Mouse (Mus musculus): ENCODE measurements around the gene Arvcf. TPM values are rescaled to one million over a fixed set of nuclear protein-coding genes. Genes with fewer than 3 reads are reported as not detected.

Gene Arvcf
- polyA plus RNA-seq (2015; fragmentation: Nextera tagmentation; extraction: Ambion mirVana): 16.2 and 18.4 TPM in 2 replicates

DNA sequence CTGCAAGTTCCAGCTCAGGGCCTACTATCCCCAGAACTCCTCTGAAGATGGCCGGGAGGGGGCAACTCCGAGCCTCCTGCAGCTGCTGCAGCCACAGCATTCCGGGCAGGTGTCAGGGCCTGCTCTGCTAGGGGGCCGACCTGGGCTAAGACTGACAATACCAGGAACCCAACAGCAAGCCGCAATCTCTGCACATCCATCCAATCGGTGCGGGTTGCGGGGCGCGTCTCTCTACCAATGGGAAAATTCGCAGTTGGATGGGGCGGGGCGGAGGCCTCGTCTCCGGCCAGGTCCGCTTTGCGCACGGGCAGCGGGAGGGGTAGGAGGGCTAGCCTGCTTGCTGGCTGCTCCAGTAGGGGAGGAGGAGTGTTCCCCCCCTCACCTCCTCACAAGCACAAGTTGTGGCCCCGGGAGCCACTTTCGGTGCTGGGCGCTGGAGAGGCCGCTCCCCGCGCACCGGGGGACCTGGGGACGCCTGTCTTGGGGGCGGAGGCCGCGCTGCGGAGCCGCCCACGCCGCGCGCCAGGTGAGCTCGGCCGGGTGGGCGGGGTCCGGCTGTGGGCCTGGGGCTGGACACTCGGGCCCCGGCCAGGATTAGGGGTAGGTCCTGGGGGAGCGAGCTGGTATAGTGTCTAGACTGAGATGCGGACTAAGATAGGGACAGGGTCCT lies at the start of gene Arvcf, which contains the start of gene Tango2:
Gene Arvcf, plus strand, starts transcription at position 252 of the 670 bp plus-strand sequence.
Gene Tango2, minus strand, starts transcription at position 173 of the 670 bp plus-strand sequence.

GRCm38 (mm10) chr16:18426215-18426791 lies 78.3 kb downstream of the Arvcf start, which contains the start of gene Txnrd2:
TSS of gene Txnrd2 (plus strand) at chr16:18426384.

GRCm38 (mm10) chr16:18426802-18427280 lies 78.9 kb downstream of the Arvcf start, which contains the start of gene Comt:
TSS of gene Comt (minus strand) at chr16:18426852.

MicroRNAs encoded within 50 kb of the gene (microRNA counts, 519-probe panel; counts per million panel counts)
- microRNA mmu-miR-185: 296 counts per million, percentile 58 among the panel's probes with 10 or more counts

Small RNAs within 50 kb of the gene (microRNA-seq; reads per million reads assigned to microRNA genes)
- gene Gm26219 (0 reads per million in 2 experiments), gene Mir185 (118 to 137 reads per million in 2 experiments)

Other genes with a start within 250 kb of the Arvcf start
- gene Rtn4r, start 220.5 kb upstream of the Arvcf start, polyA plus RNA-seq (2015; fragmentation: Nextera tagmentation; extraction: Ambion mirVana): 0.26 and 0.37 TPM in 2 replicates
- gene Ccdc188, start 130.3 kb upstream of the Arvcf start, polyA plus RNA-seq (2015; fragmentation: Nextera tagmentation; extraction: Ambion mirVana): not detected in 2 replicates
- gene Zdhhc8, start 113.0 kb upstream of the Arvcf start, polyA plus RNA-seq (2015; fragmentation: Nextera tagmentation; extraction: Ambion mirVana): 20.2 and 20.5 TPM in 2 replicates
- gene Trmt2a, start 99.5 kb upstream of the Arvcf start, polyA plus RNA-seq (2015; fragmentation: Nextera tagmentation; extraction: Ambion mirVana): 36.3 and 37.2 TPM in 2 replicates
- gene Ranbp1, start 99.5 kb upstream of the Arvcf start, polyA plus RNA-seq (2015; fragmentation: Nextera tagmentation; extraction: Ambion mirVana): 151 and 209 TPM in 2 replicates
- 1.4 TPM in 1 of 2 replicates, not detected in the other for gene Gm49776, start 89.9 kb upstream of the Arvcf start, polyA plus RNA-seq (2015; fragmentation: Nextera tagmentation; extraction: Ambion mirVana)
- 10.9 and 13.9 TPM in 2 replicates for gene Dgcr8, start 58.9 kb upstream of the Arvcf start, polyA plus RNA-seq (2015; fragmentation: Nextera tagmentation; extraction: Ambion mirVana)
- 22.1 and 27.7 TPM in 2 replicates for gene Tango2, start 79 bp upstream of the Arvcf start, polyA plus RNA-seq (2015; fragmentation: Nextera tagmentation; extraction: Ambion mirVana)
- 19.4 and 20.9 TPM in 2 replicates for gene Txnrd2, start 78.2 kb downstream of the Arvcf start, polyA plus RNA-seq (2015; fragmentation: Nextera tagmentation; extraction: Ambion mirVana)
- gene Comt, start 78.7 kb downstream of the Arvcf start, polyA plus RNA-seq (2015; fragmentation: Nextera tagmentation; extraction: Ambion mirVana): 111 and 116 TPM in 2 replicates
- gene Gnb1l, start 150.5 kb downstream of the Arvcf start, polyA plus RNA-seq (2015; fragmentation: Nextera tagmentation; extraction: Ambion mirVana): 4.8 and 6.1 TPM in 2 replicates
- gene Rtl10, start 150.7 kb downstream of the Arvcf start, polyA plus RNA-seq (2015; fragmentation: Nextera tagmentation; extraction: Ambion mirVana): 0.93 and 1.5 TPM in 2 replicates
- gene Tbx1, start 242.5 kb downstream of the Arvcf start, polyA plus RNA-seq (2015; fragmentation: Nextera tagmentation; extraction: Ambion mirVana): 7.9 and 8.3 TPM in 2 replicates